Mouse (Mus musculus) lung, adult 2 months (tissue): ENCODE data around the gene Tlk2.

Source experiments
- CTCF ChIP-seq: fragments of 200-500 bp; IDR thresholded peaks from 2 replicates; pipeline ENCODE4 v1.5.1; 2011; ENCODE audit warnings: mild to moderate bottlenecking, low read length, control low read depth; ENCODE audit not compliant: insufficient read depth
- POLR2A ChIP-seq: fragments of 200-500 bp; IDR thresholded peaks from 2 replicates; pipeline ENCODE4 v1.6.1; 2011; ENCODE audit warnings: low read depth, mild to moderate bottlenecking, control low read depth, low read length, borderline replicate concordance; ENCODE audit errors: extremely low read depth

GRCm38 (mm10) chr11:105196893-105197662 lies 18.5 kb downstream of the Tlk2 start:
- TF ChIP-seq CTCF (no peak), POLR2A (no peak)
